Mouse (Mus musculus): ENCODE results near the gene Gm6588.

- no peak for TF ChIP-seq POLR2A (IDR thresholded peaks at IDR 0.05; ENCODE audit: borderline replicate concordance, extremely low read depth, insufficient read depth, insufficient read length, poor library complexity, severe bottlenecking)
- no peak for TF ChIP-seq CTCF (IDR thresholded peaks at IDR 0.05; ENCODE audit: borderline replicate concordance, extremely low read depth, insufficient read depth, insufficient read length)
Observed at GRCm38 (mm10) chr5:112411072-112411471, 38.2 kb upstream of the Gm6588 start.

Measured in brain, embryonic 14.5 days (tissue).